Mouse (Mus musculus): ENCODE measurements at regions not wholly inside any gene's neighbourhood (a gene's known extent, or its start where the extent isn't known, plus 50 kb on each side); places are given as distances from the start of the nearest gene placed in this dataset.

DNA sequence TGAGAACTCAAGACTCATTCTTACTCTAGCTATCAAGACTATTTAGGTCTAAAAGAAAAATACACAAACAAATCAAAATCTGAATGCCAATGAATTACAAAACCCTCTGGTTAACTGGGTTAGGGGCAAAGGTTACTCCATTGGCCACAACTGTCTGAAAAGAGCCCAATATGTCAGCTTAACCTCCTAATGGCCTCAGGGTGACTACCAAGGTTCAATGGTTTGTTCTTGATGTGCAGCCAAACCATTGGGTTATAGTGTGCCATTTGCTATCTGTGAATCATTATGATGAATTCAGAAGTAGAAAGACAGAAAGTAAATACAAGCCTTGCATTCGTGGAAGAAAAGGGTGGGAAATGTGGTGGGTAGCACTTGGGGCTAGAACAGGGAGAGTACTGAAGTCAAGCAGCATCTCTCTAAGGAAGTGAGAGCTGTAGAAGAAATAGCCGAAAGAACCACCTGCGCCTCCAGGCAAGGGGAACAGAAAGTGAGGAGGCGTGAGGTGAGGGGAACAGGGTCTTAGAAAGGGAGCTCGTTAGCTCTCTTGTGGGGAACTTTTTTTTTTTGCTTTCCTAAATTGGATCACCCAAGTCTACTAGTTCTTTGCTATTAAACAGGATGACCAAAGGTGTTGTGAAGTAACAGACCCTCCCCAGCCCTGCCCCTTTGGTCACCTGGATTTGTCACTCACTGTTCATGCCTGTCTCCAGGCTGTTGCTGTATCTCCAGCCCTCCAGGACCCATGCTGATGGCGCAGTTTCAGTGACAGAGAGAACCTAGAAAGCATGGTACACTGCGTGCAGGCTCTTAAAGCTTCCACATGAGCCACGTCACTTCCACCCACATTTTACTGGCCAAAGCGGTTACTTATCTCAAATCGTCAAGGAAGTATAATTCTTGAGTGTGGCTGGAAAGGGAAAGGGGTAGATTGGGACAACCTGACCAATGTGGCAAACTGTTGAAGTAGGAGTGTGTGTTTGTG lies 204.1 kb upstream of the Tet2 start:
- 52% methylated on average over 10 of the region's 10 CpGs for WGBS
- Histone ChIP-seq H3K4me1 (ENCODE audit: control insufficient read depth, insufficient read depth, insufficient read length) (peaks cover 8% of the 10 kb centered on the region; the same call in 1 of the 2 replicates), H3K27ac (ENCODE audit: insufficient read depth, low read length) (peak overlapping the region; percentile 44), H3K36me3 (ENCODE audit: control insufficient read depth, insufficient read depth, low read length) (no peaks in the 10 kb centered on the region), H3K27me3 (ENCODE audit: control insufficient read depth, insufficient read depth, low read length) (no peaks in the 10 kb centered on the region), H3K4me3 (ENCODE audit: extremely low read depth, insufficient read depth, insufficient read length) (no peak overlapping the region)
- peak; percentile 35 for DNase-seq (ENCODE audit: low read depth in 1 of 2, low spot score in 2 of 2)
- TF ChIP-seq CTCF (IDR thresholded peaks at IDR 0.05; ENCODE audit: extremely low read depth, insufficient read depth, insufficient read length, insufficient replicate concordance) (no peak), POLR2A (IDR thresholded peaks at IDR 0.05; ENCODE audit: low read depth, low read length) (no peak)

DNA sequence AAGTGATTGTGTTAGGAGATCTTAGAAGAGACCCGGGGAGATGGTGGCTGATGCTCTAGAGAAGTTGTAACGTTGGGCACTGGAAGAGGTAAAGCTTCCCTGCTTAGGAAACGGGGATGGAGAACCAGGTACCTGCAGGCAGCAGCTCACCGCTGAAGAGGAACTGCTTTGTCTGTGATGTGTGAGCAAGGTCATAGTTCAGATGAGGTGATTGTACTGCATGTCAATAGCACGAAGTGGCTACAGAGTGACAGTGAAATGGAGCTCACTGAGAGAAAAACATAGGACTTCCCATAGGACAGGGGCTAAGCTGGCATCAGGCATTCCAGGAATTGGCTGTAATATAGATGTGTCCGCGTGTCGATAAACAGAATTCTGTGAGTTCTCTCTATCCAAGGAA lies 205.1 kb upstream of the Tet2 start:
- Histone ChIP-seq H3K27ac (ENCODE audit: insufficient read depth, low read length) (no peak overlapping the region), H3K36me3 (ENCODE audit: control insufficient read depth, insufficient read depth, low read length) (no peaks in the 10 kb centered on the region), H3K4me3 (ENCODE audit: extremely low read depth, insufficient read depth, insufficient read length) (no peak overlapping the region), H3K4me1 (ENCODE audit: control insufficient read depth, insufficient read depth, insufficient read length) (peaks cover 17% of the 10 kb centered on the region; the same call in 1 of the 2 replicates), H3K27me3 (ENCODE audit: control insufficient read depth, insufficient read depth, low read length) (no peaks in the 10 kb centered on the region)
- DNase-seq (ENCODE audit: low read depth in 1 of 2, low spot score in 2 of 2): no peak
- TF ChIP-seq POLR2A (IDR thresholded peaks at IDR 0.05; ENCODE audit: low read depth, low read length): no peak
- no peak for TF ChIP-seq CTCF (IDR thresholded peaks at IDR 0.05; ENCODE audit: extremely low read depth, insufficient read depth, insufficient read length, insufficient replicate concordance)
- 72% methylated on average over 8 of the region's 8 CpGs for WGBS

DNA sequence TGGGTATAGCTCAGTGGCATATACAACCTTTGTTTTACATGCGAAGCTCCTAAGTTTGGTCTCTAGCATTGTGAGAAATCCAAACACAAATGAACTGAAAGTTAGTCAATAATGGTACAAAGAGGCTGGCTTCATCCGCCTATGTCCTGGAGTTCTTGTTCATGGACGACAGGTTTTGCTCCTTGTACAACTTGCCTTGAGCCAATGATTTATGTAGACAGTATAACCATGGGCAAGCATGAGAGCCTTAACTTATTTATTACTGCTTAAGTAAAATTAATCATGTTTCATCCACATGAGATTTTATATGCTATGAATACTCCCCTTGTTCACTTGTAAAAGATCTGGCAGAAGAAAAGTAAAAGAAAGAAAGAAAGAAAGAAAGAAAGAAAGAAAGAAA lies 205.7 kb upstream of the Tet2 start:
- Histone ChIP-seq H3K36me3 (ENCODE audit: control insufficient read depth, insufficient read depth, low read length) (no peaks in the 10 kb centered on the region), H3K4me3 (ENCODE audit: extremely low read depth, insufficient read depth, insufficient read length) (no peak overlapping the region), H3K4me1 (ENCODE audit: control insufficient read depth, insufficient read depth, insufficient read length) (peaks cover 17% of the 10 kb centered on the region; the same call in 1 of the 2 replicates), H3K27me3 (ENCODE audit: control insufficient read depth, insufficient read depth, low read length) (no peaks in the 10 kb centered on the region), H3K27ac (ENCODE audit: insufficient read depth, low read length) (no peak overlapping the region)
- 85% methylated on average over 3 of the region's 3 CpGs for WGBS
- TF ChIP-seq CTCF (IDR thresholded peaks at IDR 0.05; ENCODE audit: extremely low read depth, insufficient read depth, insufficient read length, insufficient replicate concordance): no peak
- TF ChIP-seq POLR2A (IDR thresholded peaks at IDR 0.05; ENCODE audit: low read depth, low read length): no peak
- no peak for DNase-seq (ENCODE audit: low read depth in 1 of 2, low spot score in 2 of 2)

DNA sequence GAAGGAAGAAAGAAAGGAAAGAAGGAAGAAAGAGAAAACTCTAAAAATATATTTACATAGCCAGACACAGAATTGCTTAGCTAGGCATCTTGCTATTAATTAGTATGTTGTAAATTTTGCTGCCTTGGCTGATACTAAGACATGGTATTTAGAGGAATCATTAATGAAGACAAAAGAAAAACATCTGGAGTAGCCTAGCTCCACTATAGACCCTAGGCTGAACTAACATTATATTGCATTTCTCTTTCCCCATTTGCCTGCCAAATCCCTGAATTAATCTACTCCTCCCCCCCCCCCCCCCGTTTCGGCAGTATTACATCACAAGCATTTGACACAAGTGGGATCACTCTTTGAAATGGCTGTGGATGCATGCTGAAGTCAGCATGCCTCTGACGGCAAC lies 206.1 kb upstream of the Tet2 start:
- 73% methylated on average over 3 of the region's 3 CpGs for WGBS
- no peak for DNase-seq (ENCODE audit: low read depth in 1 of 2, low spot score in 2 of 2)

DNA sequence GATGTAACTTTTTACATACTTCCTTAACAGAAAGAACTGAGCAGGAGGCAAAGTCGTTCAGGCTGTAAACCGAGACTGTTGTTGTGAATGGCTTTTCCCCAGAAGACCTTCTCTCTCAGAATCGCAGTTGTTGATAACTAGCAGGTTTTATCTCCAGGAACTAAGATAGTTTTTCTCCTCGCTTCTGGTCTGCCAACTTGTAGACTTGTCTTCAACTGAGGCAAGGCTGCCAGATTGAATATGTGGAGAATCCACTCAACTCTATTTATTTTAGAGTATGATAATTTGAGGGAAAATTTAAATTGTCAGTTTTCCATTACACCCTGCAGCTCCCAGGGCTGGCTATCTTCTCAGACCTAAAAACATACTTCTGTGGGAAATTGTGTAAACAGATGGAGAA lies 206.6 kb upstream of the Tet2 start:
- Histone ChIP-seq H3K36me3 (ENCODE audit: control insufficient read depth, insufficient read depth, low read length) (no peaks in the 10 kb centered on the region), H3K4me1 (ENCODE audit: control insufficient read depth, insufficient read depth, insufficient read length) (peaks cover 17% of the 10 kb centered on the region; the same call in 1 of the 2 replicates), H3K27ac (ENCODE audit: insufficient read depth, low read length) (no peak overlapping the region), H3K4me3 (ENCODE audit: extremely low read depth, insufficient read depth, insufficient read length) (no peak overlapping the region), H3K27me3 (ENCODE audit: control insufficient read depth, insufficient read depth, low read length) (no peaks in the 10 kb centered on the region)
- WGBS: 67% methylated on average over 4 of the region's 4 CpGs
- TF ChIP-seq POLR2A (IDR thresholded peaks at IDR 0.05; ENCODE audit: low read depth, low read length): no peak
- TF ChIP-seq CTCF (IDR thresholded peaks at IDR 0.05; ENCODE audit: extremely low read depth, insufficient read depth, insufficient read length, insufficient replicate concordance): no peak
- no peak for DNase-seq (ENCODE audit: low read depth in 1 of 2, low spot score in 2 of 2)

More for the DNA sequence above, 206.1 kb upstream of the Tet2 start:
- H3K4me1 ChIP-seq (ENCODE audit: control insufficient read depth, insufficient read depth, insufficient read length): peaks cover 17% of the 10 kb centered on the region; the same call in 1 of the 2 replicates
- no peak overlapping the region for H3K4me3 ChIP-seq (ENCODE audit: extremely low read depth, insufficient read depth, insufficient read length)
- H3K27ac ChIP-seq (ENCODE audit: insufficient read depth, low read length): no peak overlapping the region
- no peaks in the 10 kb centered on the region for H3K27me3 ChIP-seq (ENCODE audit: control insufficient read depth, insufficient read depth, low read length)
- TF ChIP-seq POLR2A (IDR thresholded peaks at IDR 0.05; ENCODE audit: low read depth, low read length) (no peak), CTCF (IDR thresholded peaks at IDR 0.05; ENCODE audit: extremely low read depth, insufficient read depth, insufficient read length, insufficient replicate concordance) (no peak)
- no peaks in the 10 kb centered on the region for H3K36me3 ChIP-seq (ENCODE audit: control insufficient read depth, insufficient read depth, low read length)

DNA sequence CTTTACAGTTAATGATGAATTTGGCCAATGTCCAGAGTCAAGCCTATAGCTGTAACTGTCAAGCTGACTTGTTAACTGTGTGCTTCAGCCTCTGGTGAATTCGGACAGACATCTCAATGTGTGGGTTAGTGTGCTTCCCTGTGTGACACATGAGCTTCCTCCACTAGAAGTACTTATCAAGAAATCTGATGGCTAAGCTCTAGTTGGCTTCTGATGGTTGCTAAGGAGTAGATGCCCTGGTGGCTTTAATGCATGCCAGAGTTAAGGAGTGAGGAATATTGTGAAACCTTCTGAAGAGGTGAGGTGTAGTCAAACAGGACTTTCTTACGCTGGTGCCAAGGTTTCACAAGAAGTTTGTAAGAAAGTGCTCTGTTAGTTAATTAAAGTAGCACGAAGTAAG lies 208.1 kb upstream of the Tet2 start:
- Histone ChIP-seq H3K4me1 (ENCODE audit: control insufficient read depth, insufficient read depth, insufficient read length) (peaks cover 17% of the 10 kb centered on the region; the same call in 1 of the 2 replicates), H3K27me3 (ENCODE audit: control insufficient read depth, insufficient read depth, low read length) (no peaks in the 10 kb centered on the region), H3K27ac (ENCODE audit: insufficient read depth, low read length) (no peak overlapping the region), H3K4me3 (ENCODE audit: extremely low read depth, insufficient read depth, insufficient read length) (no peak overlapping the region), H3K36me3 (ENCODE audit: control insufficient read depth, insufficient read depth, low read length) (no peaks in the 10 kb centered on the region)
- TF ChIP-seq POLR2A (IDR thresholded peaks at IDR 0.05; ENCODE audit: low read depth, low read length) (no peak), CTCF (IDR thresholded peaks at IDR 0.05; ENCODE audit: extremely low read depth, insufficient read depth, insufficient read length, insufficient replicate concordance) (no peak)
- 82% methylated on average over 3 of the region's 3 CpGs for WGBS
- DNase-seq (ENCODE audit: low read depth in 1 of 2, low spot score in 2 of 2): no peak
